Mouse (Mus musculus) adrenal gland, postnatal 4 days (tissue): ENCODE measurements at regions not wholly inside any gene's neighbourhood (a gene's known extent, or its start where the extent isn't known, plus 50 kb on each side); places are given as distances from the start of the nearest gene placed in this dataset.

Source experiments
- DNase-seq, 2 experiments: peaks; one replicate each; pipeline ENCODE4 v3.0.0; 2021 to 2022; ENCODE audit warnings: low spot score in 2 of 2, mixed read lengths in 2 of 2

GRCm38 (mm10) chr7:34506816-34507215, 113.7 kb upstream of the Lsm14a start:
- no peak for DNase-seq

GRCm38 (mm10) chr7:34493892-34494291, 100.8 kb upstream of the Lsm14a start:
- DNase-seq, result no peak

GRCm38 (mm10) chr7:34484908-34485598, 91.9 kb upstream of the Lsm14a start:
- no peak for DNase-seq

GRCm38 (mm10) chr7:34483368-34483767, 90.3 kb upstream of the Lsm14a start:
- DNase-seq, result no peak

- DNase-seq, result no peak
Measured at GRCm38 (mm10) chr7:34480771-34481170, 87.7 kb upstream of the Lsm14a start.

- DNase-seq, result no peak
Measured at GRCm38 (mm10) chr7:34471003-34471402, 77.9 kb upstream of the Lsm14a start.

- DNase-seq, result no peak
Measured at GRCm38 (mm10) chr7:34462069-34462468, 69.0 kb upstream of the Lsm14a start.

- no peak for DNase-seq
Measured at GRCm38 (mm10) chr7:34459834-34460495, 66.8 kb upstream of the Lsm14a start.

- DNase-seq, result no peak
Measured at GRCm38 (mm10) chr7:34458851-34459250, 65.7 kb upstream of the Lsm14a start.

GRCm38 (mm10) chr7:34448364-34448763, 55.2 kb upstream of the Lsm14a start:
- DNase-seq, result no peak

GRCm38 (mm10) chr7:34444263-34444662, 51.1 kb upstream of the Lsm14a start:
- DNase-seq, result no peak
